Mouse (Mus musculus) kidney, postnatal 0 days (tissue): Measurements from ENCODE around the gene Hmgn2. TPM values are rescaled to one million over a fixed set of nuclear protein-coding genes. Genes with fewer than 3 reads are reported as not detected.
"Not testable (repeated sequence)": the region's sequence is repeated elsewhere in the genome, so short reads cannot be mapped to it uniquely, and the experiment has no call there.

Experiments used
- ATAC-seq: fragments of 200-750 bp; cut with Nextera tagmentation; replicated peaks from 2 replicates; pipeline ENCODE4 v1.8.0; 2017; ENCODE audit warnings: low read depth, moderate number of reproducible peaks, moderate TSS enrichment, moderate library complexity; ENCODE audit not compliant: low FRiP score
- DNase-seq: peaks from one replicate; pipeline ENCODE4 v3.0.0-alpha.2; 2016; ENCODE audit warnings: low spot score
- H3K27ac ChIP-seq: fragments of 300-500 bp; sonication (generic); 2 replicates; pipeline ENCODE4 v1.5.1; 2014; ENCODE audit warnings: mild to moderate bottlenecking
- H3K27me3 ChIP-seq: fragments of 300-500 bp; sonication (generic); 2 replicates; pipeline ENCODE4 v1.6.1; 2014; ENCODE audit warnings: low read length, mixed read lengths; ENCODE audit not compliant: insufficient read depth
- H3K36me3 ChIP-seq: fragments of 300-500 bp; sonication (generic); 2 replicates; pipeline ENCODE4 v1.6.1; 2014; ENCODE audit warnings: low read length, mixed read lengths; ENCODE audit not compliant: insufficient read depth
- H3K4me1 ChIP-seq: fragments of 300-500 bp; sonication (generic); replicated peaks from 2 replicates; pipeline ENCODE4 v1.6.1; 2014; ENCODE audit warnings: antibody characterized with exemption, low read length, mixed read lengths; ENCODE audit not compliant: insufficient read depth
- H3K4me2 ChIP-seq: fragments of 300-500 bp; sonication (generic); 2 replicates; pipeline ENCODE4 v1.6.1; 2014; ENCODE audit warnings: mild to moderate bottlenecking, low read length, moderate library complexity, mixed read lengths
- H3K4me3 ChIP-seq: fragments of 300-500 bp; sonication (generic); replicated peaks from 2 replicates; pipeline ENCODE4 v1.5.1; 2014; ENCODE audit warnings: low read depth, low read length
- H3K9ac ChIP-seq: fragments of 300-500 bp; sonication (generic); 2 replicates; pipeline ENCODE4 v1.6.1; 2014; ENCODE audit warnings: low read depth, low read length
- H3K9me3 ChIP-seq: fragments of 300-500 bp; sonication (generic); replicated peaks from 2 replicates; pipeline ENCODE4 v1.6.1; 2016; ENCODE audit warnings: low read length, inconsistent platforms, mixed read lengths
- CTCF ChIP-seq: IDR thresholded peaks from 2 replicates; pipeline ENCODE4 v1.5.1; 2016; ENCODE audit warnings: antibody characterized with exemption, low read depth, mild to moderate bottlenecking, moderate library complexity
- WGBS: fragments of 180-500 bp; shearing (Covaris S2); extraction: QIAGEN DNeasy Blood & Tissue Kit; methylation state at CpG from one replicate; pipeline ENCODE4 v1.1.7; 2014; 5-methylcytosine and 5-hydroxymethylcytosine counted together
- polyA plus RNA-seq: library from polyadenylated mRNA; unstranded; fragments of >200 nt; fragmentation: Nextera tagmentation; extraction: Ambion mirVana; gene quantifications from 2 replicates; pipeline ENCODE4 v1.2.1, GENCODE M21; 2015

Gene Hmgn2
- polyA plus RNA-seq, 1 experiment from 2014 or later: 1,962 TPM

DNA sequence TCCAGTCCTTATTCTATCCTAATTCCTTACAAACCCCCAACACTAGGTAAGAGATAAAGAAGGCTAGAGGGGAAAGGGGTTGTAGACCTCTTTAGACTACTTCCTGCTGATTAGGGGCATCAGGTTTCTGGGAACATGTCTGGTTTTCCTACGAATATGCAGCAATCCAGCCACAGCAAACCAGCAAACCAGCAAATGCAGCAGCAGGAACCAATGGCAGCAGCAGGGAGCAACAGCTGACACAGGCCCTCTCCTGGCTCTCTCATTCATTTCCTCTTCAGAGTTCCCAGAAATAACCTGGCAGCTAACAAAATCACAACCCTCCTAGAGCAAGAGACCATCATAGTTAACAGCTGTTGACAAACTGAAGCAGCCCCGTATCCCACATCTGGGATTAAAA is 30.4 kb downstream of the Hmgn2 start:
- no peak overlapping the region for H3K4me2 ChIP-seq
- DNase-seq: no peak
- H3K9ac ChIP-seq: no peak overlapping the region
- no peak overlapping the region for H3K27ac ChIP-seq
- no peak for TF ChIP-seq CTCF
- no peaks in the 10 kb centered on the region for H3K27me3 ChIP-seq
- H3K36me3 ChIP-seq: no peaks in the 10 kb centered on the region
- no peak overlapping the region for H3K4me3 ChIP-seq
- no peak for ATAC-seq
- WGBS: 47% methylated on average over 2 of the region's 2 CpGs
- no peaks in the 10 kb centered on the region for H3K9me3 ChIP-seq
- no peaks in the 10 kb centered on the region for H3K4me1 ChIP-seq

DNA sequence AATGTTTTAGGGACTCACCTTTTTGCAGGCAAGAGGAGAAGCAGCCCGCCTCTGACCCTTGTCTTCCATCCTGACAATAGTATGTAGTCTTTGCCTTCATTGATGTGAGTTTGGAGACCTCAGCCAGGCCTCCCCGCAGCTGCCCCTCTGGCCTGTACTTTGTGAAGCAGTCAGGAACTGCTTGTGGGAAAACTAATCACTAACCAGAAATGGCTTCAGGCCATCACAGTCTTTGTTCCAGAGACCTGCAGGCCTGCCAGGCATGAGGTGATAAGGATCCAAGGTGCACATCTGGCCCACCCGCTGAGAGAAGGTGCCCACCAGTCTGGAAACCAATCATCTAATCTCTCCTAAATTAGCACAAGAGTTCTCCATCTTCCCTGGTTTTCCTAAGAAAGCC is 36.7 kb downstream of the Hmgn2 start:
- no peak for TF ChIP-seq CTCF
- H3K36me3 ChIP-seq: no peaks in the 10 kb centered on the region
- H3K27me3 ChIP-seq: no peaks in the 10 kb centered on the region
- 60% methylated on average over 3 of the region's 3 CpGs for whole genome bisulfite sequencing
- no peaks in the 10 kb centered on the region for H3K9me3 ChIP-seq
- H3K27ac ChIP-seq: no peak overlapping the region
- H3K4me3 ChIP-seq: no peak overlapping the region
- DNase-seq: no peak
- H3K4me1 ChIP-seq: no peaks in the 10 kb centered on the region
- no peak overlapping the region for H3K9ac ChIP-seq
- H3K4me2 ChIP-seq: no peak overlapping the region
- ATAC-seq: no peak; the same call in 1 of the 2 replicates

DNA sequence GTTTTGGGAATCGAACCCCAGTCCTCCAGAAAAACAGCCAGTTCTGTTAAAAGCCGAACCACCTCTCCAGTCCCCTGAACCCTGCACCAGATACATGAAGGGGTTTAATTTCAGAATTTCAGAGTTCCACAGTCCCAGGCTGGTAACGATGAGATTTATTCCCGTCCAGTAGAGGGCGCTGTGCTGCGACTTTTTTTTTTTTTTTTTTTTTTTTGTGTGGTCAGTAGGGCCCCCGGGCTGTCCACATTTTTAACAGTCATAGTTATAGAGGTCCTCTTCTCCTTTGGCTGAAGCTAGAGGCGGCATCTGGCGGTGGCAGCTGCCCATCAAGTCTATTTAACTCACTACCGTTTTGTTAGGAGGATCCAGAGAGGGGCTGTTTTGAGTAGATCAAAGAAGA is 37.1 kb downstream of the Hmgn2 start:
- H3K9ac ChIP-seq: no peak overlapping the region
- H3K4me2 ChIP-seq: no peak overlapping the region
- H3K4me1 ChIP-seq: no peaks in the 10 kb centered on the region
- H3K27ac ChIP-seq: no peak overlapping the region
- no peaks in the 10 kb centered on the region for H3K27me3 ChIP-seq
- H3K4me3 ChIP-seq: no peak overlapping the region
- DNase-seq: peak; percentile 45
- no peaks in the 10 kb centered on the region for H3K36me3 ChIP-seq
- no peak for ATAC-seq
- WGBS: 17% methylated on average over 10 of the region's 10 CpGs
- TF ChIP-seq CTCF: peak; percentile 68
- H3K9me3 ChIP-seq: no peaks in the 10 kb centered on the region

GRCm38 (mm10) chr4:133929278-133929670 is 39.2 kb downstream of the Hmgn2 start:
- no peak for ATAC-seq
- H3K9me3 ChIP-seq: no peaks in the 10 kb centered on the region
- H3K4me1 ChIP-seq: no peaks in the 10 kb centered on the region
- DNase-seq: peak; percentile 41
- no peak for TF ChIP-seq CTCF
- H3K27me3 ChIP-seq: no peaks in the 10 kb centered on the region
- no peaks in the 10 kb centered on the region for H3K36me3 ChIP-seq
- H3K4me2 ChIP-seq: peak overlapping the region; percentile 37
- 17% methylated on average over 7 of the region's 7 CpGs for WGBS
- H3K4me3 ChIP-seq: no peak overlapping the region
- peak overlapping the region; percentile 54 for H3K27ac ChIP-seq
- H3K9ac ChIP-seq: no peak overlapping the region

- H3K9ac ChIP-seq: no peak overlapping the region
- ATAC-seq (peak; percentile 59; the same call in 1 of the 2 replicates), DNase-seq (peak; percentile 65)
- H3K27me3 ChIP-seq: no peaks in the 10 kb centered on the region
- TF ChIP-seq CTCF: no peak
- H3K4me3 ChIP-seq: no peak overlapping the region
- H3K4me2 ChIP-seq: peak overlapping the region; percentile 37
- no peaks in the 10 kb centered on the region for H3K9me3 ChIP-seq
- no peaks in the 10 kb centered on the region for H3K4me1 ChIP-seq
- H3K27ac ChIP-seq: peak overlapping the region; percentile 54
- no peaks in the 10 kb centered on the region for H3K36me3 ChIP-seq
- 26% methylated on average over 15 of the region's 15 CpGs for WGBS
These were observed 39.7 kb downstream of the Hmgn2 start for GRCm38 (mm10) chr4:133928576-133929277.

DNA sequence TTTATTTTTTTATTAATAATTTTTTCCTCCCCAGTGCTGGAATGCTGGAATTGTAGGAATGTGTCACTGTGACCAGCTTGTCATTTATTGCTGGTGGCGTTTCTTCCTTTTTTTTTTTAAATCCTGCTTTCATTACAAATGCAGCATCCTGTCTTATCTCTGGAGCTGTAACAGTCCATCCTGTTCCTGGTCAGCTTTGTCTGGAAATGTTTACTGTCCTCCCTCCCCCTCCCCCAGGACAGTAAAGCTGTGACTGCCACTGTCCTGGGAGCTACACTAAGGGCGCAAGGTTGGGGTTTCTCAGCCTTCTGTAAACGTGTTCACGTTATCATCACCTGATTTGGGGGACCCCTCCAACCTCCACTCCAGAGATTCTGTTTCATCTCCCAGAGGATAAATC is 43.2 kb downstream of the Hmgn2 start:
- Histone ChIP-seq H3K27me3 (no peaks in the 10 kb centered on the region), H3K36me3 (no peaks in the 10 kb centered on the region), H3K27ac (no peak overlapping the region), H3K4me1 (no peaks in the 10 kb centered on the region), H3K9me3 (no peaks in the 10 kb centered on the region), H3K9ac (no peak overlapping the region), H3K4me3 (no peak overlapping the region), H3K4me2 (no peak overlapping the region)
- DNase-seq (no peak), ATAC-seq (no peak)
- TF ChIP-seq CTCF: no peak
- WGBS: 69% methylated on average over 4 of the region's 4 CpGs

DNA sequence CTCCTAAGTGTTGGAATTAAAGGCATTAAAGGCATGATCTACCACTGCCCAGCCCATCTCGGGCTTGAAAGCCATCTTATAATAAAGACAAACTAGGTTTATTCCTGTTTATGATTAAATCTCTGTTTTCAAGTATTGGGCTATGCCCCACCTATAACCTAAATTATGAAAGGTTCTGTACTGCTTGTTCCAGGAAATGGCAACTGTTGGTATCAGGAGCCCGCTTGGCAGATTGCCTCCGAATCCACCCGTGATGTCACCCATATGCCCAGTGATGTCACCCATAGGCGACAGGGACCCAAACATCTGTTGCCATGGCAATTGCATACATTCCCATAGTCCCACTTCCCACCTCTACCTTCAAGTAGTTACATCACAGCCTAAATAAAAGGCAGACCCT is 44.7 kb downstream of the Hmgn2 start:
- Histone ChIP-seq H3K27me3 (no peaks in the 10 kb centered on the region), H3K9me3 (no peaks in the 10 kb centered on the region)
- no peak for TF ChIP-seq CTCF

GRCm38 (mm10) chr4:133918093-133918825 is 50.2 kb downstream of the Hmgn2 start:
- not testable (repeated sequence) for H3K4me1 ChIP-seq, H3K9me3 ChIP-seq, H3K4me2 ChIP-seq, H3K4me3 ChIP-seq, DNase-seq, H3K36me3 ChIP-seq, H3K27me3 ChIP-seq, H3K27ac ChIP-seq, ATAC-seq, H3K9ac ChIP-seq
- whole genome bisulfite sequencing: 85% methylated on average over 15 of the region's 23 CpGs

More for the DNA sequence above, 44.7 kb downstream of the Hmgn2 start:
- no peak overlapping the region for H3K9ac ChIP-seq
- no peak for DNase-seq
- no peak overlapping the region for H3K4me3 ChIP-seq
- no peaks in the 10 kb centered on the region for H3K4me1 ChIP-seq
- H3K27ac ChIP-seq: no peak overlapping the region
- 90% methylated on average over 5 of the region's 5 CpGs for WGBS
- no peak for ATAC-seq
- no peak overlapping the region for H3K4me2 ChIP-seq
- no peaks in the 10 kb centered on the region for H3K36me3 ChIP-seq
